Mouse (Mus musculus) liver, adult 10 weeks (tissue): ENCODE results near the gene Gm20869. TPM values are rescaled to one million over a fixed set of nuclear protein-coding genes. Genes with fewer than 3 reads are reported as not detected.

Source experiments
- polyA plus RNA-seq: library from polyadenylated mRNA; stranded (reverse); fragments of 350-450 nt; fragmentation: Illumina TruSeq; extraction: RNeasy Lipid Tissue Mini Kit (QIAGEN cat#74804); gene quantifications from one replicate; pipeline ENCODE4 v1.2.3, GENCODE M21; 2014; ENCODE audit warnings: low read depth, low replicate concordance

Gene Gm20869
- polyA plus RNA-seq = not detected

DNA sequence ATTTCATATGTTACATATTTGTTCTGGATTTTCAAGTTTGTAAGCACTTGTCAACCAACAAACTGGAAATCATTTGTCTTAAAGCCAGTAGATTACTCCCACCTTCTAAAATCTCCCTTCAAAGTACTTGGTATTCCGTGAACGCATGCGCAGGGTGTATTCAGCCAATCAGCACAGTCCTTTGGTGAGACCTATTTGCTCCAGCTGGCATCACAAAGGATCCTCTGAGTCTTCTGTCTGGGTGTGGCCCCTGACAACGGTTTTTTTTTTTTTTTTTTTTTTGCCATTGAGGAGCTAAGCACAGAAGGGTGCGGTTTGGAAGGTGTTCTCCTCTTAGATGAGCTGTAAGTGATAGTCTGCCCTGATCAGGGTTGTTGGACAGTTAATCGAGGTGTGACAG is at the start of gene Gm20869:
TSS of gene Gm20869 (plus strand) at position 301 of the 400 bp plus-strand sequence.

Other genes starting within 250 kb of the Gm20869 start
- gene Gm20870, start 222.6 kb downstream of the Gm20869 start, polyA plus RNA-seq = not detected